Mouse (Mus musculus) midbrain, postnatal 0 days (tissue): ENCODE data around the gene Gm20388. TPM values are rescaled to one million over a fixed set of nuclear protein-coding genes. Genes with fewer than 3 reads are reported as not detected.

Experiments used
- ATAC-seq: fragments of 200-750 bp; cut with Nextera tagmentation; 2 replicates; pipeline ENCODE4 v1.8.0; 2017; ENCODE audit warnings: moderate number of reproducible peaks, mild to moderate bottlenecking, moderate TSS enrichment, moderate library complexity; ENCODE audit not compliant: low FRiP score
- DNase-seq: peaks from one replicate; pipeline ENCODE4 v3.0.0-alpha.2; 2015; ENCODE audit warnings: low spot score
- H3K27ac ChIP-seq: fragments of 300-500 bp; sonication (generic); 2 replicates; pipeline ENCODE4 v1.5.1; 2014; ENCODE audit warnings: low read depth, mild to moderate bottlenecking, low read length, mixed read lengths
- H3K27me3 ChIP-seq: fragments of 300-500 bp; sonication (generic); 2 replicates; pipeline ENCODE4 v1.6.1; 2014; ENCODE audit warnings: low read length, control low read depth, mixed read lengths; ENCODE audit not compliant: insufficient read depth
- H3K36me3 ChIP-seq: fragments of 300-500 bp; sonication (generic); 2 replicates; pipeline ENCODE4 v1.6.1; 2014; ENCODE audit warnings: low read length, control low read depth, mixed read lengths; ENCODE audit not compliant: insufficient read depth
- H3K4me1 ChIP-seq: fragments of 300-500 bp; sonication (generic); 2 replicates; pipeline ENCODE4 v1.6.1; 2014; ENCODE audit warnings: mild to moderate bottlenecking, control low read depth, antibody characterized with exemption, low read length, mixed read lengths; ENCODE audit not compliant: insufficient read depth
- H3K4me2 ChIP-seq: fragments of 300-500 bp; sonication (generic); 2 replicates; pipeline ENCODE4 v1.6.1; 2014; ENCODE audit warnings: low read depth, mild to moderate bottlenecking, low read length, mixed read lengths; ENCODE audit not compliant: poor library complexity, severe bottlenecking
- H3K4me3 ChIP-seq: fragments of 300-500 bp; sonication (generic); 2 replicates; pipeline ENCODE4 v1.5.1; 2014; ENCODE audit warnings: low read depth, mild to moderate bottlenecking, low read length, moderate library complexity
- H3K9ac ChIP-seq: fragments of 300-500 bp; sonication (generic); replicated peaks from 2 replicates; pipeline ENCODE4 v1.6.1; 2014; ENCODE audit warnings: mild to moderate bottlenecking, low read length, moderate library complexity, mixed read lengths; ENCODE audit not compliant: poor library complexity, severe bottlenecking
- H3K9me3 ChIP-seq: fragments of 300-500 bp; sonication (generic); 2 replicates; pipeline ENCODE4 v1.6.1; 2016; ENCODE audit warnings: low read length, control low read depth
- CTCF ChIP-seq: IDR thresholded peaks from 2 replicates; pipeline ENCODE4 v1.5.1; 2016; ENCODE audit warnings: antibody characterized with exemption, mild to moderate bottlenecking
- WGBS: fragments of 180-500 bp; shearing (Covaris S2); extraction: QIAGEN DNeasy Blood & Tissue Kit; methylation state at CpG from one replicate; pipeline ENCODE4 v1.1.7; 2014; 5-methylcytosine and 5-hydroxymethylcytosine counted together
- polyA plus RNA-seq: library from polyadenylated mRNA; unstranded; fragments of >200 nt; fragmentation: Nextera tagmentation; extraction: Ambion mirVana; gene quantifications from 2 replicates; pipeline ENCODE4 v1.2.1, GENCODE M21; 2015
- total RNA-seq: library from RNA; depleted of rRNA; stranded (reverse); fragments of >200 nt; gene quantifications from 2 replicates; pipeline ENCODE4 v1.2.3, GENCODE M21; 2014

Gene Gm20388
- total and polyA plus RNA-seq, 2 experiments from 2014 or later = 74.2 TPM; not detected in 1

GRCm38 (mm10) chr8:123654763-123655162 lies 3744.1 kb downstream of the Gm20388 start:
- H3K27ac ChIP-seq = no peak overlapping the region
- H3K27me3 ChIP-seq = no peaks in the 10 kb centered on the region

GRCm38 (mm10) chr8:123655351-123655779 lies 3744.7 kb downstream of the Gm20388 start:
- Histone ChIP-seq H3K4me1 (peaks cover 9% of the 10 kb centered on the region; the same call in 1 of the 2 replicates), H3K27ac (no peak overlapping the region), H3K36me3 (peaks cover 20% of the 10 kb centered on the region), H3K27me3 (no peaks in the 10 kb centered on the region), H3K4me3 (peak overlapping the region; percentile 79), H3K9me3 (no peaks in the 10 kb centered on the region), H3K4me2 (peak overlapping the region; percentile 75), H3K9ac (peak overlapping the region; percentile 19; the same call in 1 of the 2 replicates)
- WGBS = 9% methylated on average over 8 of the region's 8 CpGs
- DNase-seq (no peak), ATAC-seq (no peak)
- no peak for TF ChIP-seq CTCF

More at GRCm38 (mm10) chr8:123654763-123655162, 3744.1 kb downstream of the Gm20388 start:
- no peak for TF ChIP-seq CTCF
- Histone ChIP-seq H3K36me3 (peaks cover 20% of the 10 kb centered on the region), H3K9me3 (no peaks in the 10 kb centered on the region), H3K9ac (peak overlapping the region; percentile 19; the same call in 1 of the 2 replicates), H3K4me2 (peak overlapping the region; percentile 75), H3K4me3 (peak overlapping the region; percentile 79), H3K4me1 (peaks cover 9% of the 10 kb centered on the region; the same call in 1 of the 2 replicates)
- ATAC-seq (no peak), DNase-seq (no peak)
- 10% methylated on average over 5 of the region's 5 CpGs for WGBS

- DNase-seq (no peak), ATAC-seq (no peak)
- Histone ChIP-seq H3K9me3 (no peaks in the 10 kb centered on the region), H3K4me2 (no peak overlapping the region), H3K36me3 (peaks cover 26% of the 10 kb centered on the region), H3K27ac (no peak overlapping the region), H3K4me1 (peaks cover 9% of the 10 kb centered on the region; the same call in 1 of the 2 replicates), H3K27me3 (no peaks in the 10 kb centered on the region), H3K4me3 (no peak overlapping the region), H3K9ac (no peak overlapping the region)
- 93% methylated on average over 8 of the region's 8 CpGs for WGBS
- TF ChIP-seq CTCF = no peak
Measured at GRCm38 (mm10) chr8:123657826-123658225, 3747.2 kb downstream of the Gm20388 start.

- Histone ChIP-seq H3K27ac (no peak overlapping the region), H3K9me3 (no peaks in the 10 kb centered on the region), H3K4me3 (no peak overlapping the region), H3K9ac (no peak overlapping the region), H3K36me3 (peaks cover 29% of the 10 kb centered on the region), H3K4me1 (peaks cover 9% of the 10 kb centered on the region; the same call in 1 of the 2 replicates), H3K4me2 (no peak overlapping the region), H3K27me3 (no peaks in the 10 kb centered on the region)
- WGBS = 87% methylated on average over 10 of the region's 10 CpGs
- TF ChIP-seq CTCF = no peak
- ATAC-seq (no peak), DNase-seq (no peak)
Measured at GRCm38 (mm10) chr8:123659469-123660057, 3748.9 kb downstream of the Gm20388 start.

GRCm38 (mm10) chr8:123661515-123661914 lies 3750.9 kb downstream of the Gm20388 start:
- peaks cover 24% of the 10 kb centered on the region for H3K36me3 ChIP-seq

GRCm38 (mm10) chr8:123665580-123665979 lies 3754.9 kb downstream of the Gm20388 start:
- no peak for ATAC-seq
- 93% methylated on average over 6 of the region's 6 CpGs for WGBS

More at GRCm38 (mm10) chr8:123661515-123661914, 3750.9 kb downstream of the Gm20388 start:
- H3K9ac ChIP-seq = no peak overlapping the region
- H3K27me3 ChIP-seq = no peaks in the 10 kb centered on the region
- H3K4me3 ChIP-seq = no peak overlapping the region
- H3K27ac ChIP-seq = no peak overlapping the region
- H3K4me2 ChIP-seq = no peak overlapping the region
- ATAC-seq (no peak), DNase-seq (no peak)
- TF ChIP-seq CTCF = no peak
- no peaks in the 10 kb centered on the region for H3K9me3 ChIP-seq
- 85% methylated on average over 11 of the region's 11 CpGs for WGBS
- H3K4me1 ChIP-seq = no peaks in the 10 kb centered on the region

More at GRCm38 (mm10) chr8:123665580-123665979, 3754.9 kb downstream of the Gm20388 start:
- Histone ChIP-seq H3K4me3 (no peak overlapping the region), H3K27me3 (no peaks in the 10 kb centered on the region; the same call in 1 of the 2 replicates), H3K4me1 (no peaks in the 10 kb centered on the region), H3K9ac (no peak overlapping the region), H3K36me3 (peaks cover 9% of the 10 kb centered on the region), H3K9me3 (no peaks in the 10 kb centered on the region), H3K4me2 (no peak overlapping the region), H3K27ac (no peak overlapping the region)
- no peak for DNase-seq
- no peak for TF ChIP-seq CTCF
